Mouse (Mus musculus) intestine, embryonic 15.5 days (tissue): ENCODE data around the gene Btbd1. TPM values are rescaled to one million over a fixed set of nuclear protein-coding genes. Genes with fewer than 3 reads are reported as not detected.
A peak's percentile ranks its signal among the peaks of the same experiment; 100 is the strongest.

ENCODE experiments used
- ATAC-seq: fragments of 200-750 bp; cut with Nextera tagmentation; 2 replicates; pipeline ENCODE4 v1.8.0; 2017; ENCODE audit warnings: moderate TSS enrichment, moderate library complexity
- H3K27ac ChIP-seq: fragments of 300-500 bp; sonication (generic); 2 replicates; pipeline ENCODE4 v1.5.1; 2015; ENCODE audit warnings: mild to moderate bottlenecking, inconsistent platforms
- H3K27me3 ChIP-seq: fragments of 300-500 bp; sonication (generic); replicated peaks from 2 replicates; pipeline ENCODE4 v1.6.1; 2015; ENCODE audit warnings: inconsistent platforms
- H3K36me3 ChIP-seq: fragments of 300-500 bp; sonication (generic); 2 replicates; pipeline ENCODE4 v1.6.1; 2015; ENCODE audit warnings: inconsistent platforms
- H3K4me1 ChIP-seq: fragments of 300-500 bp; sonication (generic); replicated peaks from 2 replicates; pipeline ENCODE4 v1.6.1; 2015; ENCODE audit warnings: inconsistent platforms
- H3K4me2 ChIP-seq: fragments of 300-500 bp; sonication (generic); replicated peaks from 2 replicates; pipeline ENCODE4 v1.6.1; 2015; ENCODE audit warnings: mild to moderate bottlenecking, inconsistent platforms
- H3K4me3 ChIP-seq: fragments of 300-500 bp; sonication (generic); replicated peaks from 2 replicates; pipeline ENCODE4 v1.5.1; 2015; ENCODE audit warnings: inconsistent platforms
- H3K9ac ChIP-seq: fragments of 300-500 bp; sonication (generic); 2 replicates; pipeline ENCODE4 v1.6.1; 2015; ENCODE audit warnings: inconsistent platforms
- H3K9me3 ChIP-seq: fragments of 300-500 bp; sonication (generic); 2 replicates; pipeline ENCODE4 v1.6.1; 2016; ENCODE audit warnings: inconsistent platforms
- WGBS: fragments of 180-500 bp; shearing (Covaris S2); methylation state at CpG from one replicate; pipeline ENCODE4 v1.1.7; 2015; 5-methylcytosine and 5-hydroxymethylcytosine counted together
- polyA plus RNA-seq: library from polyadenylated mRNA; unstranded; fragments of >200 nt; fragmentation: Nextera tagmentation; extraction: Ambion mirVana; gene quantifications from 2 replicates; pipeline ENCODE4 v1.2.1, GENCODE M21; 2015

Gene Btbd1
- polyA plus RNA-seq, 1 experiment from 2014 or later, result 60.0 TPM

DNA sequence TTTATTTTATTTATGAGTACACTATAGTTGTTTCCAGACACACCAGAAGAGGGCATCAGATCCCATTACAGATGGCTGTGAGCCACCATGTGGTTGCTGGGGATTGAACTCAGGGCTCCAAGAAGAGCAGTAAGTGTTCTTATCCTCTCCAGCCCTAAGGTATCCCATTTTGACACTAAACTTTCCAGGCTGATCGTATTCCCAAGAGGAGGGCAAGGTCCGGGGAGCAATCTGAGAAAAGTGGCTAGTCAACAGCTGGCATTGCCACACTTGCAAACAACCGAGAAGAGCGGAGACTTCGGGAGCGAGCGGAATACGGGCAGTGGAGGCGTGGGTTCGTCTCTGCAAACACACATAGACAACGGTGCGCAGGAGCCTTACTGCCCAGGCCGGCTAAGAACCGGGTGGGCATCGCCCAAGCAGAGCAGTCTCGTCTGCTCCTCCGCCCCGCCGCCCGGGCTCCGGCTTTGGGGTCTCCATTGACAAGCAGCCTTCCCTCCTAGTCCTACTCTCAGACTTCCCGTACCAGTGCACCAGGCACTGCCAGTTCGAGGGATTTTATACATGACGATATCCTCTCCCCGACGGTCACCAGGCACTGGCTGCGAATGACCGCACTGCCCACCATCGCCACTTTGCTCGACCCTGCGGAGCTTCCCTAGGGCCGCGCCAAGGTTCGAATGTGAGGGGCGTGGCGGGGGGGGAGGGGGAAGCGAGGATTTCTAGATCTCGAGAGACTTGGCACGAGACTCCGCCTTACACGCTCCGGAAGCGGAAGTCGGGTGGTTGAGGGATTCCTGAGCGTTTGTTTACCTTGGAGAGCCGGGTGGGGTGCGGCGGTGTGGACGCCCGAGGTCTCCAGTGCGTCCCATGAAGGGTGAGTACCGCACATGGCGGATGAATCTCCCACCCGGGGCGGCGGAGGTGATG lies 66.8 kb downstream of the Btbd1 start, which contains the start of gene Ramac:
Ramac (plus strand) TSS at position 746 of the 930 bp plus-strand sequence.
- H3K9me3 ChIP-seq, result no peaks in the 10 kb centered on the region
- peak within 1 kb of the TSS; percentile 70 for H3K4me3 ChIP-seq
- no peaks in the 10 kb centered on the region for H3K36me3 ChIP-seq
- H3K27me3 ChIP-seq, result no peaks in the 10 kb centered on the region
- no peaks in the 10 kb centered on the region for H3K4me1 ChIP-seq
- peak within 1 kb of the TSS; percentile 89 for H3K4me2 ChIP-seq
- under 1% methylated on average over 56 of the region's 56 CpGs for WGBS
- H3K9ac ChIP-seq, result peak within 1 kb of the TSS; percentile 82
- peak; percentile 97 for ATAC-seq
- H3K27ac ChIP-seq, result peak within 1 kb of the TSS; percentile 62

GRCm38 (mm10) chr7:81747956-81748355 lies 81.3 kb downstream of the Btbd1 start:
- no peaks in the 10 kb centered on the region for H3K9me3 ChIP-seq
- 83% methylated on average over 3 of the region's 3 CpGs for WGBS

GRCm38 (mm10) chr7:81744145-81744544 lies 85.1 kb downstream of the Btbd1 start:
- no peaks in the 10 kb centered on the region for H3K27me3 ChIP-seq
- no peaks in the 10 kb centered on the region for H3K4me1 ChIP-seq
- WGBS, result 65% methylated on average over 4 of the region's 4 CpGs
- H3K4me3 ChIP-seq, result no peak overlapping the region
- no peak overlapping the region for H3K9ac ChIP-seq
- H3K27ac ChIP-seq, result no peak overlapping the region
- H3K36me3 ChIP-seq, result no peaks in the 10 kb centered on the region
- no peaks in the 10 kb centered on the region for H3K9me3 ChIP-seq
- no peak overlapping the region for H3K4me2 ChIP-seq
- ATAC-seq, result peak; percentile 71

More at GRCm38 (mm10) chr7:81747956-81748355, 81.3 kb downstream of the Btbd1 start:
- Histone ChIP-seq H3K4me2 (no peak overlapping the region), H3K27me3 (no peaks in the 10 kb centered on the region), H3K4me1 (no peaks in the 10 kb centered on the region), H3K27ac (no peak overlapping the region), H3K4me3 (no peak overlapping the region), H3K9ac (no peak overlapping the region), H3K36me3 (no peaks in the 10 kb centered on the region)
- no peak for ATAC-seq

Other genes starting within 250 kb of the Btbd1 start
- 46.6 and 46.9 TPM in 2 replicates for gene Homer2, start 121.9 kb downstream of the Btbd1 start, polyA plus RNA-seq
- 132 and 147 TPM in 2 replicates for gene Ramac, start 66.5 kb downstream of the Btbd1 start, polyA plus RNA-seq
- 47.2 and 52.1 TPM in 2 replicates for gene 3110040N11Rik, start 40.0 kb downstream of the Btbd1 start, polyA plus RNA-seq
- not detected in 2 replicates for gene Gm10160, start 26.4 kb upstream of the Btbd1 start, polyA plus RNA-seq
- 16.1 and 17.2 TPM in 2 replicates for gene Tm6sf1, start 29.6 kb upstream of the Btbd1 start, polyA plus RNA-seq
- 10.1 and 10.9 TPM in 2 replicates for gene Hdgfl3, start 105.0 kb upstream of the Btbd1 start, polyA plus RNA-seq
- 2.8 and 3.7 TPM in 2 replicates for gene Bnc1, start 162.9 kb upstream of the Btbd1 start, polyA plus RNA-seq